Mouse (Mus musculus): ENCODE measurements around the gene Map3k5. TPM values are rescaled to one million over a fixed set of nuclear protein-coding genes. Genes with fewer than 3 reads are reported as not detected.

The Map3k5 gene
- polyA plus RNA-seq, 1 experiment, result 1.3 TPM

DNA sequence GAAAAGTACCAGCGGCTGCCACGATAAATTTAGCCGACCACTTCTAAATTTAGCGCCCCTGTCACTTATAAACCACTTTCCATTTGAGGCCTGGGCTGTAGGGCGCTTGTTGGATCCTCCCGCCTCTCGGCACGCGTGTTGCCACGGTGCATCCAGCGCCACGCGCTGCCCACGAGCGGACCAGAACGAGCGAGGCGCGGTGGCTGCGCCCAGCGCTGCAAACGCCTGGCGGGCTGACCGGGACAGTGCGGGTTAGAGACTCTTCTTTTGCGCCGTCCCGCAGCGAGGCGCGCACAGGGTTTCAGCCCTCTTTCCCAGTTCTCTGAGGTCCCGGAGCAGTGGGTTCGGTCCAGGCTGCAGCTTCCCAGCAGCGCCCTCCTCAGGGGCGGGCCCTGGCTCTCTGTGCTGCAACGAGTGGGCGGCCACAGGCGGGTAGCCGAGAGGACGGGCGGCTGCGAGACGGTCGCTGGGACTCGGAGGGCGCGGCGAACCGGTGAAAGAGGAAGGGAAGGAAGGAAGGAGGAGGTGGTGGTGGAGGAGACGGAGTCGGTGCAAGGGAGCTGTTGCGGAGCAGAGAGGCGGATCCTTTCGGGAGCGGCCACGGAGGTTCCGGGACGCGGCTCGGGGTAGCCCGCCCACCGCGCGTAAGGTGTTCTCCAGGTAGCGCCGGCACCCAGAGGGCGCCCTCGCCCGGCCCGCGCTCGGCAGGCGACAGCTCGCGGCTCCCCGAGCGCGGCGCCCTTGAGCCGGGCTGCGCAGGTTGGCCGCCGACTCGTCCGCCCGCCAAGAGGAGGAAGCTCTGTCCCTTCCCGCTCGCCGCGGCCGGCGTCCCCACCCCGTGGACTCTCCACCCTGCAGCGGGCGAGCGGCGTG lies 525 bp upstream of the Map3k5 start:
- no peaks in the 10 kb centered on the region for H3K9me3 ChIP-seq
- TF ChIP-seq GATA1 (IDR thresholded peaks at IDR 0.05; ENCODE audit: borderline replicate concordance, low read length) (no peak), FLI1 (IDR thresholded peaks at IDR 0.05; ENCODE audit: low read length) (no peak)
- peak overlapping the region; percentile 98 for H3K4me3 ChIP-seq (replicated peaks)
- H3K4me1 ChIP-seq, result peaks cover 46% of the 10 kb centered on the region
- no peaks in the 10 kb centered on the region for H3K27me3 ChIP-seq (replicated peaks)
- no peaks in the 10 kb centered on the region for H3K36me3 ChIP-seq (replicated peaks; ENCODE audit: low read length)

DNA sequence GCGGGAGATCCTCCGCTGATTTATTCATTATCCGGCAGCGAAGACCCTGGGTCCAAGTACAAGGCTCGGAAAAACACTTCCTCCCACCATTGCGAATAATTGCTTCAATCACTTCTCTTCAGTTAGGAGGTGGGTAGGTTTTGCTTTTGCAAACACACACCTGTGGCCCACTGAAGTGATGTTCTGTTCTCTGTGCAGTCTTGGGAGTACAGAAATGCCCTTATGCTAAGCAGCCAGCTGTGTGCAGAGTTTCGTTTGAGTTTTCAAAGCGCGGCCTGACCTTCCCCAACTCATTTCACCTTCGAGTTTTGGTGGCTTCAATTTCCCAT lies 987 bp downstream of the Map3k5 start:
- H3K4me3 ChIP-seq (replicated peaks), result peak overlapping the region; percentile 98
- peaks cover 61% of the 10 kb centered on the region for H3K4me1 ChIP-seq
- TF ChIP-seq GATA1 (IDR thresholded peaks at IDR 0.05; ENCODE audit: borderline replicate concordance, low read length), result no peak
- no peak for TF ChIP-seq FLI1 (IDR thresholded peaks at IDR 0.05; ENCODE audit: low read length)
- H3K9me3 ChIP-seq, result no peaks in the 10 kb centered on the region
- H3K27me3 ChIP-seq (replicated peaks), result no peaks in the 10 kb centered on the region
- H3K36me3 ChIP-seq (replicated peaks; ENCODE audit: low read length), result no peaks in the 10 kb centered on the region

DNA sequence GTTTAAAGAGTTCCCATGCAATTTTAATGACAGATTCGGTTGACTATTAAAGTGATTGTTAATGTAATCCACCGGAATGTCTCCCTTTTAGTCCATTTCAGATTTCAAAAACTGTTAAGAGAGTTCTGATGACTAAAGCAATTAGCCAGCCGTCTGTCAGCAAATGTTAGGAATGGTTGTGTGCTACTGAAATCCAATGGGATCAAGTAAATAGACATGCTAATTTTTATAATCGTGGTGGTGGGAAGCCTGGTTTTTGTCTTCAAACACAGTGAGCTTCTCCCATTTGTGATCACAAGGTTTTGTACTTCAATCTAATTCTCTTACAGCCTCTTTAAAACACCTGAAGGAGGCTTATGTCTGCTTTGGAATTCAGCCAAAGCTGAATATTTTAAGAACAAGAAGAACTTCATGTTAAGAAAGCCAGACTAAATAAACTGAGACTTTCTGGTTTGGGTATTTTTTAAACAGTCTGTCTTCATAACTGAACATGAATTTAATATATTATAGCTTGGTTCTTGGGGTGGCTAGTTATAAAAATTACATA lies 1.6 kb downstream of the Map3k5 start:
- peaks cover 68% of the 10 kb centered on the region for H3K4me1 ChIP-seq
- no peak for TF ChIP-seq FLI1 (IDR thresholded peaks at IDR 0.05; ENCODE audit: low read length)
- TF ChIP-seq GATA1 (IDR thresholded peaks at IDR 0.05; ENCODE audit: borderline replicate concordance, low read length), result no peak
- H3K4me3 ChIP-seq (replicated peaks), result peak overlapping the region; percentile 10
- no peaks in the 10 kb centered on the region for H3K36me3 ChIP-seq (replicated peaks; ENCODE audit: low read length)
- no peaks in the 10 kb centered on the region for H3K27me3 ChIP-seq (replicated peaks)
- H3K9me3 ChIP-seq, result no peaks in the 10 kb centered on the region

DNA sequence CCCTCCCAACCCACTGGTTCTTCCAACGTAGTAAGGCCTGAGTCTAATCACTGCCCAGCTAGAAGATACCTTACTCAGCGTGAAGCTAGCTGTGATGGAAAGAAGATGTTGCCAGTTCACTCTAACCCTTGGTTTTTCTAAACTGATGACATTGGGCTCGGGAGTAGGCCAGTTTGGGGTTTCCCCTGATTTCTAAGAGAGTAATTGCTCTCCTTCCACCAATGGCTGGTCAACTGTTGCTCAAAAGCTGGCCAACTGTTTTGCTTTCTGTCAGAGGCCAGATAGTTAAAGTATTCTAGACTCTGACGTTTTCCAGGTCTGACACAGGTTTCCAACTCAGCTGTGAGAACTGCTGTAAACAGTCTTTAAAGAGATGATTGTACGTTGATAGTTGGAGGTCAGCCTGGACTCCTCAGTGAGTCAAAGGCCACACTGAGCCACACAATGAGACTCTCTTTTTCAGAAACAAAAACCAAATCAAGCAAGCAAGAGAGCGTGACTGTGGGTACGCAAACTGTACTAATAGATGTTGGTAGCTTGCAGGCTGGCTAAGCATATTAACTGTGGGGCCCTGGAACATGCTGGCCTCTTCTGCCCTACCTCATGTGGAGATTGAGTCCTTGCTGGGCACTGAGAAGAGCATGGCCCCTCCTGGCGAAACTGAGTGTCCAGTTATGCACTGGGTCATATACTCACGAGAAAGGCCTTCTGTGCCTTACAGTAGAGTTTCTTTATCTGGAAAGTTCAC lies 2.9 kb downstream of the Map3k5 start:
- Histone ChIP-seq H3K4me1 (peaks cover 80% of the 10 kb centered on the region), H3K4me3 (replicated peaks) (peak overlapping the region; percentile 34), H3K27me3 (replicated peaks) (no peaks in the 10 kb centered on the region), H3K9me3 (no peaks in the 10 kb centered on the region), H3K36me3 (replicated peaks; ENCODE audit: low read length) (no peaks in the 10 kb centered on the region)
- no peak for TF ChIP-seq FLI1 (IDR thresholded peaks at IDR 0.05; ENCODE audit: low read length)
- no peak for TF ChIP-seq GATA1 (IDR thresholded peaks at IDR 0.05; ENCODE audit: borderline replicate concordance, low read length)

DNA sequence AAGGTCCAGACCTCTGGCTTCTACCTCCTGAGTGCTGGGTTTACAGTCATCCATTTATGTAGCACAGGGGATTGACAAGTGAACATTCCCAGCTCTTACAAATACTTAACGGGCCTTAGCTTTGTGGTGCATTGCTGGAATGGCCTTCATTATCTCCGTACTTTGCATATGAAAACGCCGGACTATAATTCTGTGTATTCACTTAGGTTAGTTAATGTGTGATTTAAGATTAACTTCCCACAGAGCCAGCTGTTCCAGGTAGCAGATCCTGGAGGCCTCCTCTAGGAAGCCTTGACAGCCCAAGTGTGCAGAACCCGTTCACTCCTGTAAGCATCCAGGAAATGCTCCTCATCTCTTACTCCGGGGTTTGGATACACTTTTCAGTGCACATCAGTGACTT lies 4.5 kb downstream of the Map3k5 start:
- no peaks in the 10 kb centered on the region for H3K27me3 ChIP-seq (replicated peaks)
- peaks cover 74% of the 10 kb centered on the region for H3K4me1 ChIP-seq
- H3K9me3 ChIP-seq, result no peaks in the 10 kb centered on the region
- peak overlapping the region; percentile 90 for H3K4me3 ChIP-seq (replicated peaks)
- H3K36me3 ChIP-seq (replicated peaks; ENCODE audit: low read length), result peaks cover 4% of the 10 kb centered on the region
- TF ChIP-seq FLI1 (IDR thresholded peaks at IDR 0.05; ENCODE audit: low read length) (no peak), GATA1 (IDR thresholded peaks at IDR 0.05; ENCODE audit: borderline replicate concordance, low read length) (no peak)

DNA sequence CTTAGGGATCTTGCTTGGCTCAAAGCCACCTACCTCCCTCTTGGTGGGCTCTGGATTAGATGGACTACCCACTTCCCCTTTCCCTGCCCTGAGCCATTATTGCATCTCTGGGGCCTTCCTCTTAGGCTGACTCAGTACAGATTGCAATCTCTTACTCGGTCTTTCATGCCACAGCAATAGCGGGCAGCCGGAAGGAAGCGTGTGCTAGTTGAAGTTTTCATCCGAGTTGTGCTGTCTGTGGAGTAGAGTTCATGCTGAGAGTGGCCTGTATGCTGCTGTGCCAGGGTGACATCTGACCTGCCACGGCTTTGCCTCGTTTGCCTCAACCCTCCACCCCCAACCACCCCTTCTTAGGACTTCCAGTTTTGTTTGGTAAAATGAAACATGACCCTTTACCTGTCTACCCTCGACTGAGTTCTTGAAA lies 5.0 kb downstream of the Map3k5 start:
- peaks cover 74% of the 10 kb centered on the region for H3K4me1 ChIP-seq
- no peaks in the 10 kb centered on the region for H3K9me3 ChIP-seq
- H3K4me3 ChIP-seq (replicated peaks), result peak overlapping the region; percentile 90
- TF ChIP-seq FLI1 (IDR thresholded peaks at IDR 0.05; ENCODE audit: low read length) (no peak), GATA1 (IDR thresholded peaks at IDR 0.05; ENCODE audit: borderline replicate concordance, low read length) (peak; percentile 22; the same call in 1 of the 3 replicates)
- H3K36me3 ChIP-seq (replicated peaks; ENCODE audit: low read length), result peaks cover 4% of the 10 kb centered on the region
- no peaks in the 10 kb centered on the region for H3K27me3 ChIP-seq (replicated peaks)

DNA sequence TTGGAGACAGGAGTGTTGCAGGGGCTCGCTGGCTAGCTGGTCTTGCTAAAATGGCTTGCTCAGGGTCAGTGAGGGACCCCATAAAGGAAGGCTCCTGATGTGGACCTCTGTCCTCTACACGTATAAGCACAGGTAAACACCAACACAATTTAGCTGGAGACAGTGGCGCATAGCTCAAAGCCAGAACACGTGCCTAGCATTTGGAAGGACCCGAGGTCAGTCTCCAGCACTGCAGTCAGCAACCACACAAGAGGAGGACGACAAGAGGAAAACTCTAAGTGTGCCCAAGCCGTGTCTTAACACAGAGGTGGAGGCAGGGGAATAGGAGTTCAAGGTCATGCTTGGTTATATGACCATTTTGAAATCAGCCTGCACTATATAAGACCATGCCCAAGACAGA lies 5.9 kb downstream of the Map3k5 start:
- Histone ChIP-seq H3K9me3 (no peaks in the 10 kb centered on the region), H3K36me3 (replicated peaks; ENCODE audit: low read length) (peaks cover 8% of the 10 kb centered on the region), H3K4me1 (peaks cover 78% of the 10 kb centered on the region), H3K4me3 (replicated peaks) (peak overlapping the region; percentile 38), H3K27me3 (replicated peaks) (no peaks in the 10 kb centered on the region)
- TF ChIP-seq FLI1 (IDR thresholded peaks at IDR 0.05; ENCODE audit: low read length) (no peak), GATA1 (IDR thresholded peaks at IDR 0.05; ENCODE audit: borderline replicate concordance, low read length) (no peak)

DNA sequence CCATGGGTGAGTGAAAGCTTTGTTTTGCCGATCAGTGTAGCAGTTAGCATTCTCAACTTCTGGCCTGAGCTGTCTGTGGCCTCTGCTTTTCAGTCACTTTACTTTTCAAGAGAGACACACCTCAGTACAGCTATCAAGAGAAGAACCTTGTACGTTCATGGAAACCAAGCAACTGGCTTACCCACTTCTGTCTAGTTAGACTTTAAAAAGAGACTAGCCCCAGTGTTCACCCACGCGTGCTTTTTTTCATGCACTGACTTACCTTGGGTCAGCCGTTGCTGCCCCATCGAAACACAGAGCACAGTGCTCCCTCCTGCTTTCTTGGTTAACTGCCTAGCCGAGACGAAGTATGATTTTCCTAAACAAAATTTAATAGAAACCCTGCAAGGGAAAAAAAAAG lies 6.4 kb downstream of the Map3k5 start:
- Histone ChIP-seq H3K27me3 (replicated peaks) (no peaks in the 10 kb centered on the region), H3K36me3 (replicated peaks; ENCODE audit: low read length) (peaks cover 13% of the 10 kb centered on the region), H3K4me3 (replicated peaks) (peak overlapping the region; percentile 56), H3K9me3 (no peaks in the 10 kb centered on the region), H3K4me1 (peaks cover 75% of the 10 kb centered on the region)
- TF ChIP-seq GATA1 (IDR thresholded peaks at IDR 0.05; ENCODE audit: borderline replicate concordance, low read length), result no peak
- no peak for TF ChIP-seq FLI1 (IDR thresholded peaks at IDR 0.05; ENCODE audit: low read length)

DNA sequence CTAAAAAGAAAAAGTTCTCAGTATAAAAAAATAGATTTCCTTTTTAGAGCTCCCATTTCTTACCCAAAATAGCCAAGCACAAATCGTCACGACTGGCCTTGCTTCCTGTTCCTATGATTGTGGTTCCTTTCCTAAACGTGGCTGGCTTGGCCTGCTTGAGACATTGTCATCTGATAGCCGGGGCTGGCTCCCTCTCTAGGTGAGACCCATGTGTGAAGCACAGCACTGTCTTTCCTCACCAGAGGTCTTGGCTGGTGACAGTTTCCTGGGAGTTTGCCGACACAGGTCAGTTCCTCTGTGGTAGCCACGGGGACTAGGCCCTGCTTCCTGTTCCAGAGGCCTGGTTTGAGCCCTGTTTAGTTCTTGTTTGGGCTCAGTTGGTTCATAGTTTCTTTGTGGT lies 6.8 kb downstream of the Map3k5 start:
- Histone ChIP-seq H3K4me3 (replicated peaks) (peak overlapping the region; percentile 76), H3K4me1 (peaks cover 71% of the 10 kb centered on the region), H3K36me3 (replicated peaks; ENCODE audit: low read length) (peaks cover 15% of the 10 kb centered on the region), H3K27me3 (replicated peaks) (no peaks in the 10 kb centered on the region), H3K9me3 (no peaks in the 10 kb centered on the region)
- TF ChIP-seq FLI1 (IDR thresholded peaks at IDR 0.05; ENCODE audit: low read length) (no peak), GATA1 (IDR thresholded peaks at IDR 0.05; ENCODE audit: borderline replicate concordance, low read length) (no peak)

DNA sequence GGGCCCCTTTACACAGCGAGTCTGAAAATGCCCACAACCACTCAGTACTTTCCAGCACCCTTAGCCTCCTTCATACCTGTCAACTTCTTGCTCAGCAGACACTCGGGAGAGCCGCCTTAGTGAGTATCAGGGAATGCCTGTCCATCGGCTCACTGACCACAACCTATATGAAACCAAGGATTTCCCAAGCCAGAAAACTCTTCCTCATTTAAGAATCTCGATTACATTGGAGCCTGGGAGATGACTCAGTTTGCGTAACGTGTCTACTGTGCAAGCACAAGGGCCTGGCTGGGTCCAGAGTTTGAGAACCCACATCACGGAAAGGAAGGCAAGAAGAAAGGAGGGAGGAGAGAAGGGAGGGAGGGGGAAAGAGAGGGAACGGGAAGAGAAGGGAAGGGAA lies 7.6 kb downstream of the Map3k5 start:
- Histone ChIP-seq H3K4me1 (peaks cover 65% of the 10 kb centered on the region), H3K9me3 (no peaks in the 10 kb centered on the region), H3K27me3 (replicated peaks) (no peaks in the 10 kb centered on the region), H3K36me3 (replicated peaks; ENCODE audit: low read length) (peaks cover 15% of the 10 kb centered on the region), H3K4me3 (replicated peaks) (no peak overlapping the region)
- no peak for TF ChIP-seq FLI1 (IDR thresholded peaks at IDR 0.05; ENCODE audit: low read length)
- no peak for TF ChIP-seq GATA1 (IDR thresholded peaks at IDR 0.05; ENCODE audit: borderline replicate concordance, low read length)
